Mouse (Mus musculus) megakaryocyte, adult 5-6 weeks (primary cell): ENCODE results near the gene Pnkp. TPM values are rescaled to one million over a fixed set of nuclear protein-coding genes. Genes with fewer than 3 reads are reported as not detected.
A peak's percentile ranks its signal among the peaks of the same experiment; 100 is the strongest.

Experiments
- ATAC-seq: 2 replicates; pipeline ENCODE4 v1.8.0; 2016; ENCODE audit warnings: mild to moderate bottlenecking, inconsistent platforms; ENCODE audit not compliant: poor library complexity, severe bottlenecking
- total RNA-seq, 2 experiments: library from RNA; stranded (forward) in 1 of 2; stranded (reverse) in 1 of 2; fragments of 153-499, 151-499 nt in 1 of 2; fragments of 221-1000, 200-1000 nt in 1 of 2; gene quantifications; 2 replicates each; pipeline versions ENCODE4 v1.2.3 to v1.2.4; 2015 to 2017

Pnkp gene
- total RNA-seq (2015) (75.1 and 89.7 TPM in 2 replicates), total RNA-seq (2017) (109 and 129 TPM in 2 replicates)

DNA sequence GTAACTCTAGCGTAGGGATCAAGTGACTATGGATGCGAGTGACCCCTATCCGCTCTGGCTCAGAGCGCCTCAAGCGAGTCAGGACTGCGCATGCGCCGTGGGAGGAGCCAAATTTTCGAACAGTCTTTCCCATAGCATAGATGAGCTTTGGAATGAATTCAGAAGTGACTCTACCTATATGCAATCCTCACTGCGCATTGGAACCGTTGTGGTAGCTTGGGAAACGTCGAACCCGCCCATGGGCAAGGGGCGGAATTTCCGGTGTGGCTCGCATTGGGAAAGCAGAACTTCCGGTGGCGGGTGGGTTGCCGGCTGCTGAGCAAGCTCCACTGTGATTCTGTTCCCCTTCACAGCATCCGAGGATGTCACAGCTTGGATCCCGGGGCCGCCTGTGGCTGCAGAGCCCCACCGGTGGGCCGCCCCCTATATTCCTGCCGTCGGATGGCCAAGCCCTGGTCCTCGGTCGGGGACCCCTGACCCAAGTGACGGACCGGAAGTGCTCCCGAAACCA is at the start of gene Pnkp:
Gene Pnkp, plus strand, starts transcription at position 98 of the 511 bp plus-strand sequence.
- ATAC-seq = peak; percentile 72

GRCm38 (mm10) chr7:44808927-44809326 is 48.0 kb upstream of the Pnkp start:
- ATAC-seq = no peak

GRCm38 (mm10) chr7:44809466-44809865 is 47.5 kb upstream of the Pnkp start:
- ATAC-seq = no peak

- ATAC-seq = no peak
These were observed 46.6 kb upstream of the Pnkp start for GRCm38 (mm10) chr7:44810365-44810764.

GRCm38 (mm10) chr7:44810819-44811557 is 46.0 kb upstream of the Pnkp start:
- no peak for ATAC-seq

DNA sequence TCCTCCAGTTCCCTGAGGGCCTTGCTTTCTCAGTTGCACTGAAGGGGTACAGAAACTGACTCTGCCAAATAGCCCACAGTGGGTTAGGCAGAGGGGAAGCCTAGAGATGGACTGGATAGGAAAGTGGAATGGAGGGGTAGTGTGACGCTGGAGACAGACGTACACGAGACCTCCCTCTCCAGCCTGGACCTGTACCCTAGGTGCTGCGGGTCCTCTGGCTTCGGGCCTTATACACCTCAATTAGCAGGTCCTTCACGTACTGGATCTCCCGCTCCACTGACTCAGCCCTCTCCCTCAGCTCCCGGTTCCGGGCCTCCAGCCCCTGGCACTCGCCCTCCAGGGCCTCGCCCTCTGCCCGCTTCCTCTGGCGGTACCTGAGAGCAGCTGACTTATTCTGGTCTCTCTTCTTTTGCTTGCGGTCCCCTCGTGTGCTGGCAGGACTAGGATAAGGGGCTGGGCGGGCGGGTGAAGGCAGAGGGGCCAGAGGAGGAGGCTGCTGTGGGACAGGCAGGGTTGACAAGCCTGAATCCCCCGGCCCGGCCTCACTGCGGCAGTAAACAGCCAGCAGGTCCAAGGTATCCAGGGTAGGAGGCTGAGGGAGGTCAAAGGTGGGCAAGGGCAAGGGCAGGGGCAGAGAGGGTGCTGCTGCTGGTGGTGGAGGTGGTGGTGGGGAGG is 44.2 kb upstream of the Pnkp start:
- no peak for ATAC-seq

GRCm38 (mm10) chr7:44813985-44814384 is 43.0 kb upstream of the Pnkp start:
- ATAC-seq = no peak

DNA sequence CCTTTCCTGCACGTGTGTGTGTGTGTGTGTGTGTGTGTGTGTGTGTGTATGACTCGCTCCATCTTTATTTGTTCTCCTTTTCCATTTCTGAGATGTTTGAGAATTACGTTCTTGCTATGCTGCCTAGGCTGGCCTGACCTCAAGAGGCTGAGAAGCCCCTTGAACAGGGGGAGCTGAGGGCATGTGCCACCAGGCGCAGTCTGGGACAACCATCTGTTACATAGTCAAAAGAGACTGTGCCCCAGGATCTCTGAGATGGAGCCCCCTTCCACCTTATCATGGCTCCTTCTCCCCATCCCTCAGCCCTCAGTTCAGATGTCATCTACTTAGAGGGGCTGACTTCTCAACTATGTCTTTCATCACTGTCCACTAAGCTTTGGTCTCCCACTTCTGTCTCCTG is 42.5 kb upstream of the Pnkp start:
- no peak for ATAC-seq

DNA sequence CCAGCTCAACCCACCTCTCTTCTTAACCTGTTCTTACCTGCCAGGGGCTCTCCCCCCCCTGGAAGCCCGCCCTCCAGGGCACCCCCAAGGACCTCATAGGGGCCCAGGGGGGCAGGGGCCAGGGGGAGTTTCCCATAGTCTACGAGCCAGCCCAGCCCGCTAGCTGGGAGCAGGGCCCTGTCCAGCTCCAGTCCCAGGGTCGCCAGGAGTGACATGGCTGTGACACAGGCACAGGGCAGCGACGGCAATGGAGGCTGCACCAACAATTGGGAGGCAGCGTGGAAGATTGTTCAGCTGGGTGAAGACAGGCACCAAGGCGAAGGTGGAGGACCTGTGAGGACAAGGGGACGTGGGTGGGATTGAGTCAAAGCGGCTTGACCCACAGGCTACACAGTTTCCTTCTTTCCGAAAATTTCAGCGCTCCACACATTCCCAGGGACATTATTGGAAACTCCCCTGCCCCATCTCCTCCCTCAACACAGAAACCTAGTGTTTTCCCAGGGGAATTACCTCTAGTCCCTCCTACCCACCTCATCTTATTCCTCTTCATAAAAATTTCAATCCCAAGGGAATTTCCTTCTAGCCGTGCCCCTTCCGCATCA is 41.9 kb upstream of the Pnkp start:
- no peak for ATAC-seq

GRCm38 (mm10) chr7:44815721-44816469 is 41.0 kb upstream of the Pnkp start, which contains the start of the genes Nup62 and Il4i1:
TSS of gene Nup62 (plus strand) at chr7:44816088.
TSS of gene Il4i1 (plus strand) at chr7:44816387.
- ATAC-seq = peak; percentile 92

GRCm38 (mm10) chr7:44816470-44817021 is 40.4 kb upstream of the Pnkp start, which contains the start of gene Atf5:
TSS of gene Atf5 (minus strand) at chr7:44816658.
- ATAC-seq = no peak

- ATAC-seq = no peak
These were observed 39.5 kb upstream of the Pnkp start for GRCm38 (mm10) chr7:44817441-44817840.

DNA sequence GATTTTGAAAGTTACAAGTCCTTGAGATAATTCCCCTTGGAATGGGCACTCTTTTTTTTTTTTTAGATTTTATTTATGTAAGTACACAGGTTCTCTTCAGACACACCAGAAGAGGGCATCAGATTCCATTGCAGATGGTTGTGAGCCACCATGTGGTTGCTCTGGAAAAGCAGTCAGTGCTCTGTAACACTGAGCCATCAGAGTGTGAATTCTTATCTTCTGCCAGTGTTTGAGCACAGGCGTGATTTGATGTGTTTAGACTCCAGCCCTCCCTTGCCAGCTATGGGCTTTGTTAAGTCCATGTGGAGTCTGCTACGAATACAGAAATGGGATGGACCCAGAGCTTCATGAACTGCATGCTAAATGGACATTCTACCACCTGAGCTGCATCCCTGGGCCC is 38.8 kb upstream of the Pnkp start:
- ATAC-seq = no peak

- no peak for ATAC-seq
These were observed 38.1 kb upstream of the Pnkp start for GRCm38 (mm10) chr7:44818751-44819235.

GRCm38 (mm10) chr7:44819391-44819790 is 37.5 kb upstream of the Pnkp start:
- no peak for ATAC-seq

DNA sequence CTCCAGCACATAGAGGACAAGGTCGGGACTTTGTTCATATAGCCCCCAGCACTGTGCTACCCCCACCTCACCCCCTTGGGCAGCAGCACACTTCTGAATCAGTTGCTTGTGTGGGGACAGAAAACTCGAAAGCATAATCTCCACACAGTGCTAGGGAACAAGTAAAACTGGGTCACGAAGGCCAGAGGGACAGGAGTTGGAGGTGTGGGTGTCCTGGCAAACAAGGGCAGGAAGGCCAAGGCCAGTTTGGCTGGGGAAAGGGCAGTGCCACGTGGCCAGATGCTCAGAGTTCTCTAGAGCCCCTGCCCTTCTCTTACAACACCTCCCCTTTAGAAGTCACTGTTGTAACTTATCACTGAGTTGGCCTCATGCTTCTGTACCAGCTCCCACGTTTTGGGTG is 37.1 kb upstream of the Pnkp start:
- no peak for ATAC-seq

GRCm38 (mm10) chr7:44820525-44820924 is 36.4 kb upstream of the Pnkp start:
- ATAC-seq = no peak

DNA sequence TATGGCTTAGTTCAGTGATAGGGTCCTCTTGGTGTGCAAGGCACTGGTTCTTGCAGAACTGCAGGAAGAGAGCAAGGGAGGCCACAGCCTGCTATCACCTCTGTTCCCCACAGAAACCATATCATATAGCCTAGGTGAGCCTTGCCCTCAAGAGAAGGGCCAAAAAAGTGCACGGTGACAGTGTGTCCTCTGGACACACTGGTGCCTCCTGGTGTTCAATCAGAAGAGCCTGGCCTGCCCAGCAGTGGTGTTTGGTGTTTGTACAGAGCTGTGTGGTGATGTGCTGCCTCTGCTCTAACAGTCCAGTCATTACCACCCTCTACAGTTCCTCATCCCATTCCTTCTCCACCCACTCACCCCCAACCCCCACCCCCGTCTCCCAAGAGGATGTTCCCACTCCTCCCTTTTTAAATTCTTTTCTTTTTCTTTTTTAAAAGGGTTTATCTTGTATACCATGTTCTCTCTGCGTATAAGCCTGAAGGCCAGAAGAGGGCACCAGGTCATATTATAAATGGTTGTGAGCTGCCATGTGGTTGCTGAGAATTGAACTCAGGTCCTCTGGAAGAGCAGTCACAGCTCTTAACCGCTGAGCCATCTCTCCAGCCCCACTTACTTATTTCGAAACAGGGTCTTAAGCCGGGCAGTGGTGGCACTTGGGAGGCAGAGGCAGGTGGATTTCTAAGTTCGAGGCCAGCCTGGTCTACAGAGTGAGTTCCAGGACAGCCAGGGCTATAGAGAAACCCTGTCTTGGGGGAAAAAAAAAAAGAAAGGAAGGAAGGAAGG is 35.1 kb upstream of the Pnkp start:
- no peak for ATAC-seq

DNA sequence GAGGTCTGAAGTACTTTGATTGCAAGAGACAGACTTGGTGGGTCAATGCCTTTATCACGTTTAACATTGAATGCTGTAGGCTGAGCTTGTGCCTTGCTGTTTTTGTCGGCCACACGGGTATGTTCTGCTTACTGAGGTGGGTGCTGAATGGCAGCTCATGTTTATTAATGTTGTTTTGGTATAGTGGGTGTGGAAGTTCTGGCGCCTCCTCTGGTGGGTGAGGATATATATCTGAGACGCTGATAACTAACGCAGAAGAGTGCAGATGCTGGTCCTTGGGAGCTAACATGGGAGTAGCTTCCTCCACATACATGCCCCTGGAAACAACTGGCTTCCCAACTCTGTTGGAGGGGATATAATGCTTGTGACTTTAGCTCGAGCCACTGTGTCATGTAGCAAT is 33.5 kb upstream of the Pnkp start:
- no peak for ATAC-seq

DNA sequence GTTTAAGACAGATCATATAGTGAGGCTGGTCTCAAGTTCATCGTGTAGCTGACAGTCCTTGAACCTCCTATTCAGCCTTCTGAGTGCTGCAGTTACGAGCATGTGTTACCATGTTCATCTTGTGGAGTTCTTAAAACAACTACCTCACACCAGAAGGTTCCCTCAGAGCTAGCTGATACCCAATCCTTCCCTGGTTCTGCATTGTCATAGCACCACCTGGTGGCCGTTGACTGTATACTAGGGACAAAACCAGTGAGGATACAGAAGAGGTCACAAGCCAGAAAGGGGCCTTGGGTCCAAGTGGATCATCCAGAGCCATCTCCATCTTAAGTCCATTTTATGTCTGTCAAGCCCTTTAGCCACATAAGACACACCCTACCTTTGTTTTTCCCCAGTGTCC is 32.1 kb upstream of the Pnkp start:
- peak; percentile 85 for ATAC-seq
